Mouse (Mus musculus) adrenal gland (tissue): ENCODE measurements at regions not wholly inside any gene's neighbourhood (a gene's known extent, or its start where the extent isn't known, plus 50 kb on each side); places are given as distances from the start of the nearest gene placed in this dataset.

Source experiments
- intact Hi-C: fragments of 180-260 bp; cut with DNase I; formaldehyde crosslinking; loops from one replicate; pipeline ENCODE4 v1.15.1; 2025

DNA sequence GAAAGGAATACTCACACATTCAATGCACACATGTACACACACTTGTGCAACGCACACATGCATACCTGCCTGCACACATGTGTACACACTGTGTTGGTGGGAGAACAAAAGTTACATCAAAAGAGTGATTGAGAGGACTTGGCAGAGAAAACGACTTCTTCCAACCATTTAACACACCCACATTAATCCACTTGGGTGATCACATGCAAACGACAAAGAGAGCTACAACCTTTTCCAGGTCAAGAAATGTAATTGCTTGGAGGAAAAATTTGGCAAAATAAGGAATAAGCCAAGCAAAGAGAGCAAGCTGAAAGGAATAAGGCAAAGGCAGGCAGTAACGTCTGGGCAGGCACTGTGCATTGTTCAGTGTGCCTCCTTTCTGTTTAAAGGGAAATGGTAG, 67.3 kb downstream of the C1d start:
- intact Hi-C loops = no loop called here

DNA sequence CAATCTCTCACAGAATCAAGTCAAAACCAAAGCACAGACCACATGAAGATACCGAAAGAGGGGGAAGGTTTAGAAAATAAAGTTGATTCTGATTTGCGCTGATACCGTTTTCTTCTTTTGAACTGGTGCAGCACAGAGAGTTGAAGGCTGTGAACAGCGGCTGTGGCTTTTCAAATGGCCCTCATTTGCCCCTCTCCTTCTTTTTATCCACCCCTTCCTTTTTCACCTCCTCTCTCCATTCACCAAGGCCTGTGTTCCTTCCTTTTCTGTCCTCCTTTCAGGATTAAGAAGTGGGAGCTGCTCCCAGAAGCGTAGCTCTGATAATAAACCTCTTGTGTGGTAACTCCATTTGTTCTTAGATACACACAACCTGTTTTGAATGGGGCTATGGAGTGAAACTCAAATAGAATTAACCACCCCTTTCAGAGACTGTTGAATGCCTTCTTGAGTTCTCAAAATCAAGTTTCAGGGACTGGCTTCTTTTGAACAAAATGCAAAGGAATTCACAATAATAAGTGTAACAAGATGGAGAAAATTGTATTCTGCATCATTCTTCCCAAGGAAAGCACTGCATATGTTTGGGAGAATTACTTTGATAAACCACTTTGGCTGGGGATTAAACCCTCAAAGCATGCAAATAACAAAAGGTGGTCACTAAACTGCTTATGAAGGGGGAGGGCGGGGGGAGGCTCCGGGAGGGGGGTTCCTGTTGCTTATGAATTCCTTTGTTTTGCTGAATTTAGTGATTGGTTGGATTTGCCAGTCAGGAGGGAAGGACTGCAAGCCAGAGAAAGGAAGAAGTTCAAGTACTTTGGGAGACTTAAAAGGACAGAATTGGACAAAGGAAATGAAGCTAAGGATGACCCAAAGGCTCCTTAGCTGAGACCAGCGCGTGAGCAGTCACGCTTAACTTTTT, 68.6 kb downstream of the C1d start:
- intact Hi-C loops = no loop called here

DNA sequence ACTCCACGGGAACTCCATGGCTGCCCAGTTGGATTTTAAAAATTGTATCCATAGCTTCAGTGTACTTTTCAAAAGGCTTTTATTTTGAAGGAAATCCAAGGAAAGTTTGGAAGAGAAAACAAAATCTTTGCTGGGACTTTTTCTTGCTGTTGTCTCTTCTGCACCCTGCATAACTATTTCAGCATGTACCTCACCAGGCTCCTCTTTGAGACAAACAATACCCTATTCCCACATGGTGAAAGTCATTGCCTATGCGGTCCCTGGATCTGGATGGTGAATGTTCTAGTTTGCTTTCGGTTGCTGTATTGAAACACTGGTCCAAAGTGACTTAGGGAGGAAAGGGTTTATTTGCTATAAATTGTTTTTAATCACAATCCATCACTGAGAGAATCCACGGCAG, 69.3 kb downstream of the C1d start:
- intact Hi-C loops = no loop called here

DNA sequence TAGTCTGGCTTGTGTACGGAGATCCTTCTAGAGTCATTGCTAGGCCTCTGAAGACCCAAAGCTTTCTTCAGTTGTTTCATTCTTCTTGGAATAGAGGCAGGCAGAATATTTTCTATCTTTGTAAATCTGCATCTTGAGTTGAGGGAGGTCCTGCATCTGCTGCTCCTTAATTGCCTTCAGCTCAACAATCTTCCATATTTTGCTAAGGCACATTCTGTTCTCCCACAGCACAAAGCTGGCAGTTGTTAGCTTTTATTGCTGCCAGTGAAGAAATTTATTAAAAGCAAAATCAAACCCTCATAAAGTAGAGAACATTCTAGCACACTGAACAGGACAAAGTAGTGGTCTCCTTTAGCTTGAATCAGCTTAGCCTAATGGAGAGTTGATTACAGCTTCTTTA, 94.1 kb downstream of the C1d start:
- intact Hi-C loops = no loop called here

DNA sequence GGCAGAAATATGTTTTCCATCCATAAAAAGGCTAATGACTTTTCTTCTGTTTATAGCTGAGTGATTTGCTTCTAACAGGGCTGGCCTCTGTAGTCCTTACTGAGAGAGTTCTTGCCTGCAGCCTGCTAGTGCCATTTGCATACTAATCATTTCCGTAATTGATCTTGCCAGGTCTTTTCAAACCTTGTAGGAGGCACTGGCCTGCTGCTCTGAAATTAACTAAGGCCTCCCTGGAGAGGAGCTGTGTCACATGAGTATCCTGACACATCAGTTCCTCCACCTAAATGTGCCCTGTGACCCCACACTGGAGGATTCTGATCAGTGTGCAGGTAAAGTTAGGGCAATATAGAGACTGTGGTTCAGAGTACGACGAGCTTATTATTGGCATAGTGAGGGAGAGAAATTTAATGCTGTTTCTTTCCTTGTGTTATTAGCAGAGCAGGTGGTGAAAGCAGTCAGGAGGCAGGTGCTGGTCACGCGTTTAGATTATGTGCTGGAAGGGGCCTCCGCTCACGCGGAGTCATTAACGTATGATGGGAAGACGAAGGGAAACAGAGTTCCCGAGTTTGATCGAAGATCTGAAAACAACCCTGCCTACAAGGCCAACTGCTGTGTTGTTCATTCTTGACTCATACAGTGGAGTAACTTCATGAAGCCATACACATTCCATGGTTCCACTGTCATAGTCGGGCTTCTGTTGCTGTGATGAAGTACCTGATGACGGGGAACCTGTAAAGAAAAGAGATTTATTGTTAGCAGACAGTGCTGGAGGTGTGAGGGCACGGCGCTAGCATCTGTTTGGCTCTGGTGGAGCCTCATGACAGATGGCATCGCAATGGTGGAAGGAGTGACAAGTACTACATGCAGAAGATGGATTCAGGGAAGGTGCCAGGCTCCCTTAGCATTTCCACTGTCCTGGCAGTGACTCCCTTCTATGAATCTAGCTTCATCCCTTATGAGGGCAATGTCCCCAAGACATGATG, 95.1 kb downstream of the C1d start:
- intact Hi-C loops = no loop called here

DNA sequence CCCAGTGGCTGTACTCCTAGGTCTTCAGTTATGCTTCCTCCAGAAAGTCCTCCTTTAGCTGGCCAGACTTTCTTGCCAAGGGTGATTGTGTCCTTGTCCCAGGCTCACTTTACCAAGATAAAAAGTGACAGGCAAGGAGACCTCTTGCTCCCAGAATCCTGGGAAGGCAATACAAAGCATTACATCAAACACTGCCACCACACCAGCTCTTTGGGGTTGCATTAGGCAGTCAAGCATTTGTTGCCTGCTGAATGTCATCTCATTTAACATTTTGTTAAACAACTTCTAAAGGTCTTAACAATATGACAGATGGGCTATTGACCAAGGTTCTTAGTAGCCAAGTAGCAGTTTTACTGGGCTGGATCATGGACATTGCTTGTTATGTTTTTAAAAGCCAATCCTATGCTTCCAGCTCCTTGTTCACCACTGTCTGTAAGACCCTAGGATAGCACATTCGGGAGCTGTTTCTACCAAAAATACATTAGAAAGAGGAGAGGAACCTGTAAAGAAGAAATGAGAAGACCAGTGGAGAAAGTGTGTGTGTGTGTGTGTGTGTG, 102.4 kb downstream of the C1d start:
- intact Hi-C loops = no loop called here

DNA sequence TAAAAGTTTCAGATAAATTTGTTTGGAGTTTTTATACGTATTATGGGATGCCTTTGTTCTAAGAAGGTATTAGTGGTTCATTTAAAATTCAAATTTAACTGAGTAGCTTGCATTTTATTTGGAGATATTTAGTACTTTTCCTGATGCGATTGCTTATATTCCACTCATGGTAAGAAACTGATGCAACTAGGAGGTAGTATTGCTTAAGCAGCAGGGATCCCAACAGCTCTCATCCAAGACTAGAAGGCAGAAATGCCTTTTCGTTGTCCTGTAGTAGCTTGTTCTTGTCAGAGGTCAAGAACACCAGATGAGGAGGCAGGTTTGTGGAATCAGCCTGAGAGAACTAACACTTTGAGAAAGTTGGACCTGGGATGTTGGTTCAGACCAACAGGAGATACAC, 120.5 kb downstream of the C1d start:
- intact Hi-C loops = no loop called here

DNA sequence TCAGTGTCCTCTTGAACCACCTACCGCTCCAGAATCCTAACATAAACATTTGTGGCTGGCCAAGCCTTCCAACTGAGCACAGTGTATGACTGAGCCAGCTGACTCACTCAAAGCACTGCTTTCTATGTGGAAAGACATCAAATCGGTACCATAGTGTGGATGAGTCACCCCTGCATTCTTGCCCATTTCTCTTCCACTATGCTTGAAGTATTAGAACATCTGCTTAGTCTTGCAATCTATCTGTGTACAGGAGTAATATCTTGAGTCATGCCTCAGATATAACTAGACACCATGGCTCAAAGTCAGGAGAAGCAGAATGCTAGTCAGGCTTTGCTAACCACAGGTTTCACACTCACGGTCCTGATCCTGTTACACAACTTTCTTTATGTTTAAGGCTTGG, 129.4 kb downstream of the C1d start:
- intact Hi-C loops = no loop called here

DNA sequence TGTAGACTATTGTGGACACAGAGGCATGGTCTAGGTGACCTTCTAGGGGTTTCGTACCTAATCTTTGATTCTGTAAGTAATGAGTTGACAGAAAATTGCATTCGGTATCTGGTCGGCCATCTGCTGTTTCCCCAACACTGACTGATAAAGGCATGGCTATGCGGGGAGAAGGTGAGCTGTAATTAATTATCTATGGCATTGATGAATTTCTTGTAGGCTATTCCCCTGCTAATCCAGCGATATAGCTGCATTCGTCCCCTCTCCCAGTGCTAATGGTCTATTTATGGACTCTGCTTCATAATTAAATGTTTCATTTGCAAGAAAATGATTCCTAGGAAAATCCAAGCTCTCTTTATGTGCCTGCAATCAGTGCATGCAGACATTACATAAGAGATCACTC, 136.5 kb downstream of the C1d start:
- intact Hi-C loops = no loop called here

DNA sequence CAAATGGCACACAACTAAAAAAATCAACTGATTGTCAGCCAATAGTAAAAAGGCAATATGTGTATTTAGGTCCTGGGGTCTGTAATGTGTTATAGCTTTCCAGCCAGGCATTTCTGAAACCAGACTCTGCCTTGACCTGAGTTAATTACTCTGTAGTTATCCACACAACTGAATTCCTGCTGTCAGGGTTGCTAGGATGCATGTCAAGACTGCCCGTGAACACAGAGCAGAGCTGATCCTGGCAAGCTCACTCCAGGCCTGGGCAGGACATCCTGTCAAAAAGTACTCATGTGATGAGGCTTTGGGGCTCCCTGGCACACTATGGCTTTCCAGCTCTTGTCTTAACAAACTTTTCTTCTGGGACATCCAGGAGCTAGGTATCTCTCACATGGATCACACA, 157.2 kb downstream of the C1d start:
- intact Hi-C loops = no loop called here

DNA sequence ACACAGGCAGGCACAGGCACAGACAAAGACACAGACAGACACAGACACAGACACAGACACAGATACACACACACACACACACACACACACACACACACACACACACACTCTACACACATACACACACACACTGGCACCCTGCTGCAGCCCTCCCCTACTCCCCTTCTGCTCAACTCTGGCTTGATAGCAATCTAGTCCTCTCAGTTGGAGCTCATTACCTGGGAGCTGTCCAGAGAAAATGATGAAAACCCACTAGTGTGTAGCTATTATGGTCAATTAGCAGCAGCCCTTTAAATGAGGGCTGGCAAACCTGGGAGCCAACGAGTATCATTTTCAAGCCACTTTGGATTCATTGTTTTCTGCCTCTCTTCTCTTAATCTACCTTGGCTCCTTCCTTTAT, 157.8 kb downstream of the C1d start:
- intact Hi-C loops = no loop called here

DNA sequence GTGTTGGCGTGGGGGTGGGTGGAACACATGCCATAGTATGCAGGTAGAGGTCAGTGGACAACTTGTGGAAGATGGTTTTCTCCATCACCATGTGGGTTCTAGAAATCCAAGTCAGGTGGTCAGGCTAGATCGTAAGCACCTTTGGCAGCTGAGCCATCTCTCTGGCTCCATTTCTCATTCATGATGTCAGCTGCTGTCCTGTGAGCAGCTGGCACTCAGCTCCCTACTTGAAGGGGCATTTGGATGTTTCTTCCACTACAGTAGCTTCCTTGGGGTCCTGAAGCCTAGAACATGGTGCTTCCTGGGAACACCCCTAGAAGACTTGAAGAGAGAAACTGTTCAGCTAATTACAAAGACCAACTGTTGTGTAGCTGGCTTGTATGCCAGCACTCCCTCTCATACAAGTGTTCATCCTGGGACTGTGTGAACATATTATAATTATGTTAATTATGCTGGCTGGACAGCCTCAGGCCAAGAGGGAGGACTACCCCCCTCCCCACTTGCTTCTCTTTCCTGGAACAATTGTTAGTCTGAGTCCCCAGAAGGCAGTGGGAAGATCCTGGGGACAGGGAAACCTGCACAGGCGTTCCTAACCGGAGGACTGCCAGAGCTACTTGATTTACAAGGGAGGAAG, 160.4 kb downstream of the C1d start:
- intact Hi-C loops = no loop called here

DNA sequence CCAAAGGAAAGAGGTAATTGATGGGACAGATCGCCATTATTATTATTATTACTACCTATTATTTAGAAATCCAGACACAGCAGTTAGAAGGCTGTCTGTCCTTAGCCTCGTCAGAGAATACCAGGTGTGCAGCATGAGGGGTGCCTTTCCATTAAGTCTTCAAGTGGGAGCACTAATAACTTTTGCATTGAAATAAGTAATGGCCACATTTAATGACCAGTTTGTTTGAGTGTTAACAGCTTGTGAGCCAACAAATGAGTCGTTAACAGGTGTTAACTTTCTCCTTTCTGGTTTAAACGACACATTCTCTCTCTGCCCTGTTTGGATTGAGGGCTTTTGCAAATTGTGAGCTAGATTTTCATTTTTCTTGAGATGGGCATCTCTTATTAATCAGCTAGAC, 184.8 kb downstream of the C1d start:
- intact Hi-C loops = no loop called here

DNA sequence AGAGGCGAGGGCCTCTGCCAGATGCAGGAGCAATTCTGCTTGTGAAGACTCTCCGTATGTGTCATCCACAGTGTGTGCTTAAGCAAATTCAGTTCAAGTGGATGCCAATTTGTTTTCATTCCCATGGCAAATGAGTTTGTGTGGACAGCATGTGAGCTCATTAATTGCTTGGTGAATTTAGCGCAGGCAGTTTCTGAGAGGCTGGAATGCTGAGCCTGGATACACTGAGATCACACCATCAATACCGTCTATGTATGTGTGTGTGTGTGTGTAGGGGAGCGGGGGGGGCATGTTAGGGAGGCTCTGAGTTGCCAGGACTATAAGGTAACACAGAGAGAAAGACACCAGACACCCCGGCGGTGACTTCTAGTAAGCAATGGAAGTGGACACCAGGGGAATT, 191.9 kb downstream of the C1d start:
- intact Hi-C loops = no loop called here

DNA sequence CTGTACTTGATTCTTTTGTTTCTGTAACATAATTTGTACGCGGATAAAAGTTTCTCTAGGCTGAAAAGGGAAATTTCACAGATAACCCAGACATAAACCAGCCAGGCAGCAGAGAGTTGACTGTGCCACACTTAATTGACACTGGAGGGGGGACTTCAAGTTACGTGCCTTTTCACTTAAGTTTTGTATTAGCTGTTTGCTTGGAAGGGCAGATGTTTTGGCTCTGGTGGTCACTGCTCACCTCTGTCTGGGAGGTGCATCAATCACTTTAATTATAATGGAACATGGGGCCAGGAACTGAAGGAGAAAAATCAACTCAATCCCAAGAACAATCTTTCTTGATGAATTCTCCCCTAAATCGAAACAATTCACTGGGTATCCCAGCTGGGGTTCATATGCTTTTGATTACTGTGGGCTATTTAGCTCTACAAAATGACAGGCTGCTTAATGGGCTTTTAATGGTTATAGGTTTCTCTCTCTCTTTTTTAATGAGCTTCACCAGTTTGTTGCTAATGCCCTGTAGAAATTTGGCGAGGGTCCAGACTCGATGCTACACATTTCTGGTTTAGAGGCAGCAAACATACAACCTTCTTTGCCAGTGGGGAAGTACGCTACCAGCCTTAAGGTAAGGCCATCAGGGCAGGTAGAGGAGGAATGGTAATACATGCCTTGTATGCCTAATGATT, 193.1 kb downstream of the C1d start:
- intact Hi-C loops = no loop called here

DNA sequence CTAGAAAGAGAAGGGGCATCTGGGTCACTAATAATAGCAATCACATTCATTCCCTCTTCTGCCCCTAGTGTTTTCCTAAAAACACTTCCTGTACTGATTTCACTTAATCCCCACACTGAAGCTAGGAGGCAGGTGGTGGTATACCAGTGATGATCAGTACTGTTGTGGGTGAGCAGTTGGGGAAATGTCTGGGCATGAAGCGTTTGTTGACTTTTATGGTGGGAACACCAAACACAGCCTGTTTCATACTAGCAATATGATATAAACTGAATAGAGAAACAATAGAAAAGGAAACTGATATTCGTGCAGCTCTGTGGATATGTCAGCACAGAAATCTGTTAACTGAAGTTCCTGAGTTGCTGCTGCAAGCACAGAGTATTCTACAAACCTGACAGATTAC, 194.1 kb downstream of the C1d start:
- intact Hi-C loops = no loop called here

DNA sequence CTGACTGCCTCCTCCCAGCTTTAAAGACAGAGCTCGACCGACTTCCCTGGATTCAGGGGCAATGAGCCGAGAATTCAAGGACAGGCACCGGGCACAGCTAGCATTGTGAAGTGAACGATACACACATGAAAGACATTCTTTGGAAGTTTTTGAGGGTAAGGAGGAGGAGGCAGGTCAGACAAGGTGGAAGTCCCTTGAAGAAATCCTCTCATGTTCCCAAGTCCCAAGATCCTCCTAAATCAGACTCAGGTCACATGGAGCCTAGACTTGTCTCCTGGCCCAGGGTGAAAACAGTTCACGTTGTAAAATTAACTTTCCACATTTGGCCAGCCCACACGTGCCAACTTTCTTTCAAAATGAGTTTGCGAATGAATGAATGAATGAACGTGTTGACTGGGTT, 196.2 kb downstream of the C1d start:
- intact Hi-C loops = no loop called here

DNA sequence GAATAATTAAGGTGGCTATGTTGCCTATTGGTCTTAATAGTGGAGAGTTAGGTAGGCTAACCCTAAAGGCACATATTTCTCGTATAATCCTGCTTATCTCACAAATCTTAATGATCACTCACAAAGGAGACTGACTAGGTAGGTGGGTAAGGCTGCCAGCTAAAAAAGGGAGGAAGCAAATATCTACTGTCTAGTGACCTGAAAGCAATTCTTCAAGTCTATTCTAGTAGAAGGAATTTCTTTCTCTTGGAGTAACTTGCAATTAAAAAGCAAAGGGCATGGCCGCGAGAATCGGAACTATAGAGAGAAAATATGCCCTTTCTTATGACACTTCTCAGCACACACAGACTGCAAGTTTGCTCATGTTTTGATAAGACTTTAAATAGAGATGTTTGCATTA, 201.6 kb downstream of the C1d start:
- intact Hi-C loops = no loop called here

DNA sequence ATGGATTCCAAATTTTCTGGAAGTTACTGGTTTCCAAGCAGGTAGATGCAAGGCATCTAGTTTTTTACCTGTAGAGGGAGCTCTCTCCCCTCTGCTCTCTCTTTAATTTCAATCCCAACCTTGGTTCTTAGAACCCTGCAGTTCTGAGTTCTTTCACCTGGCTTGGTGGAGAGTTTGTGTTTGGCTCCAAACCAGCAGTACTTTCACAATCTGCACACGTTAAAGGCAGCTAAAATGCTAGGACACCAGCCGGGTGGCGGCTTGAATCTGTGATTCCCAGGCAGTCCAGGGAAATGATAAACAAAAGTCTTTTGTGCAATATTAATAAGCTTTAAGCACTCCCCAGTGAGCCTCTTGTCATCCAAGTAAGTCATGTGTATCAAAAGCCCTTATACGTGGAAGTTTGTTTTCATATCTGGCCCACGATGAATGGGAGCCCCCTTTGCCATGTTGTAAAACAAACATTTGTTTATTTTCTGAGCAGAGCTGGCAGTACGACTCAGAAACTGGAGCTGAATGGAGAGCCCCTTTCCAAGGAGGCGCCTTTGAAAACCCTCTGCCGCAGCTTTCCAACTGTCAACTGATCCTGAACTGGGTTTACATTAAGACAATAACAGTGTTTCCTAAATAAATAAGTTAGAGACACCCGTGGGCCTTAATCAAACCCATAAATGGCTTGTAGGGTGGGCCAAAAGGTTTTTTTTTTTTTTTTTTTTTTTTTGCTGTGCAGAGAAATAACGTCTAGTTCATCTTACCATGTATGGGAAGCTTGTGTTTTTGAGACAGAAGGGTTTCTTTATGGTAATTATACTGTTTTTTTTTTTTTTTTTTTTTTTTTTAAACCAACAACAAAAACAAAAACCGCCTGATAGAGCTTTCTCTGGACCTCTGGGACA, 202.9 kb downstream of the C1d start:
- intact Hi-C loops = loop anchor here (10.0 kb wide), 1 partner anchor 495 kb away; the partner anchor contains the start of gene Etaa1

DNA sequence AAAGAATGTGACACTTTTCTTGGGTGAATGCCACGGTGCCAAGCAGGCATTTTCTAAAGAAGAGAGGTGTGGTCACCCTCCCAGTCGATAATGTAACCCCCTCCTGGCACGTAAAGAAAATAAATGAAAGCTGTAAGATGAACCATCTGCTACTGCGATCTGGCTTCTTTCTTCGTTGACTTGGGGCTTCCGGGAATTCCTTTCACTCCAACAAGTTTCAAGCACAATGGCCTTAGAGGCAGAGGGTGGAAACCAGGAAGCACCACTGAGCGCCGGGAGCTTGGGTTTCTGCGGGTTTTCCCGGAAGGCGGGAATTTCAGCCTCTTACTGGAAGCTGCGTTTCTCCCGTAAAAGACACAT, 203.5 kb downstream of the C1d start:
- intact Hi-C loops = loop anchor here (10.0 kb wide), 1 partner anchor 494 kb away; the partner anchor contains the start of gene Etaa1
